Mouse (Mus musculus) liver, adult 2 months (tissue): ENCODE results near the gene Ercc8.

Source experiments
- CTCF ChIP-seq: fragments of 200-500 bp; IDR thresholded peaks from 2 replicates; pipeline ENCODE4 v1.5.1; 2011; ENCODE audit warnings: low read depth, low read length, control low read depth
- POLR2A ChIP-seq: fragments of 200-500 bp; IDR thresholded peaks from 2 replicates; pipeline ENCODE4 v1.6.1; 2011; ENCODE audit warnings: low read length, control low read depth; ENCODE audit not compliant: insufficient read depth; ENCODE audit errors: extremely low read depth

DNA sequence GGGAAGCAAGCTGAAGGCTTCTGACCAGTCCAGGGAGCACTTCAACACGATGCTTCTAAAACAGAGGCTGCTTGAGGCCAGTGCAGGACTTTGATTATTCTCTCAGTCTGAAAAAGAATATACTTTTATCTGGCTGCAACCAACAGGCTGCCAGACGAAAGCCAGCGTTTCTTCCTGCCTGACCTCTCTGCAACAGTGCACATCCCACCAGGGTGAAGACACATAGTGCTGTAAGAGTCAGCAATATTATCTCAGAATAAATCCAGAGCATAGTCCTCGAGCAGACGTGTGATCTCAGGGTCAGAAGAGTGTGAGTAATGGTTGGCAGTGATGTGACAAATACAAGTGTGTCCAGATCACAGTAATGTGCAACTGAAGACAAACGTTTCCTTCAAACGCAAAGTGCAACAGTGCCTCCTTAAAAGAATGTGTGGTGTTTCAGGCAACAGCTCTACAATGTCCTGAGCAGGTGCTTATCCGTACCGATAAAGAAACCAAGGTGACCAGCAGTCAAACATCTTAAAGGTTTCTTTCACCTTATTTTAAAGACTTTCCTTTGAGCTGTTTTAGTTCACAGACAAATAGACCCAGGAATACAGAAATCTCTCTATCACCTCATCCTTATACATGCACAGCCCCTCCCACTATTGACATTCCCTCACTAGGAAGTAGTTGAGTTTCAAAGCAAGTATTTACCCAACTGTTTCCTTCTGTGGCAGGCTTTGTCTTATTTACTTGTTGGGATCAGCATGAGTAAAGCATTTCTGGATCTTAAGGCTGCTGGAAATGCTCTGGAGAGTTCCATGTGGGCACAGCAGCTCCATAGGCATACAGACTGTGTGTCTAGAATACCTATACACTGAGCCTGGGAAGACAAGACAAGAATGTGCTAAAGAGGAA lies 38.9 kb upstream of the Ercc8 start:
- no peak for TF ChIP-seq CTCF
- no peak for TF ChIP-seq POLR2A
